Mouse (Mus musculus) MEL-GATA-1-ER (cell line): ENCODE measurements around the gene Hils1.
"Not testable (repeated sequence)": the region's sequence is repeated elsewhere in the genome, so short reads cannot be mapped to it uniquely, and the experiment has no call there.

Experiments
- DNase-seq: peaks from one replicate; pipeline ENCODE4 v3.0.0-alpha.2; 2012; ENCODE audit warnings: low read depth; ENCODE audit errors: extremely low read depth

Gene Hils1

DNA sequence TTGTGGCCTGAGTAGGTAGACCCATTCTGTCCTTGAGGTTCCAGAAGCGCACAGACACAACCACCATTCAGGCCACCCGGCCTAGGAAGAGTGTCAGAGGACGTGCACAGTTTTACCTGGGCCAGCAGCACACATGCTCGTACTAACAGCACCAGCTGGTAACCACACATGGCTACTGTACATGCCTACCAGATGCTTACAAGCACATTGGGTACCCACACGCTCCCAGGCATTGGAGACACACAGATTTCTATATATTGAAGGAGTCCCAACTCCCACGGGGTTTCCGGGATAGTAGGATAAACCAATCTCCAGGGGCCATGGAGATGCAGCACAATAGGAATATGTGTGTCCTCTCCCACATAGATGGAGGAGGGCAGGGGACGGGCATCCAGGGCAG is 35.3 kb downstream of the Hils1 start:
- no peak for DNase-seq

DNA sequence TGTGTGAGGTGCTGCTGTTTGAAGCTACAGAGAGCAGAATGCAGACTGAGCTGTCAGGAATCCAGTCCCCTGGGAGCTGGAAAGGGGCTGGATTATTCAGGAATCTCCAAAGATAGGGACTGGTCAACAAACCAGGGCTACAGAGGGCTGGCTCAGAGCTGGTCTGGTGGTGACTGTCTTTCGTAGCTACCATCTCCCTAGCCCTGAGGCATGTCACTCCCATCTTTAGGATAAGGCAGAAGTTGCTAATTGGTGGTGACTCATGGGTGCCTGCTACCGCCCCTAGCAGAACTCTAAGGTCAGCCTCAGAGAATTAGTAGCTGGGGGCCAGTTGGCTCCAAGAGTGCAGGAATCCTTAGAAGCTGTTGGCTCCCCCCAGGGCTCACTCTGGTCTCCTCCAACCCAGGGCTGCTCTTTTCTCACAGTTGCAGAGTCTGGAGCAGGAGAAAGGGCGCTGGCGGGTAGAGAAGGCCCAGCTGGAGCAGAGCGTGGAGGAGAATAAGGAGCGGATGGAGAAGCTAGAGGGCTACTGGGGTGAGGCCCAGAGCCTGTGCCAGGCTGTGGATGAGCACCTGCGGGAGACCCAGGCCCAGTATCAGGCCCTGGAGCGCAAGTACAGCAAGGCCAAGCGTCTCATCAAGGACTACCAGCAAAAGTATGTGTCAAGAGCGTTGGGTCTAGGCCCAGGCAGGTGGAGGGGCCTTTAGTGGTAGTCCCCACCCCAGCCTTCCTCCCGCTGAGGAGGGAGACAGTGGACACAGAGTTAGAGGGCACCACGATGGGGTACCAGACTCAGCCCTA is 36.9 kb downstream of the Hils1 start:
- no peak for DNase-seq

DNA sequence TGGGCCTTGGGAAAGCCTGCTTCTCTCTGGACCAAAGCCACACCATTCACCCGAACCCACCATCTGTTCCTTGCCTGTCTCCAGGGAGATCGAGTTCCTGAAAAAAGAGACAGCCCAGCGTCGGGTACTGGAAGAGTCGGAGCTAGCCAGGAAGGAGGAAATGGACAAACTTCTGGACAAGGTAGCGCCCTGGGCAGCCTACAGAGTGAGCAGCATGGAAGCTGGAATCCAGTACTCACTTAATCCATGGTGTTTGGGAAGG is 37.5 kb downstream of the Hils1 start:
- DNase-seq, result no peak

DNA sequence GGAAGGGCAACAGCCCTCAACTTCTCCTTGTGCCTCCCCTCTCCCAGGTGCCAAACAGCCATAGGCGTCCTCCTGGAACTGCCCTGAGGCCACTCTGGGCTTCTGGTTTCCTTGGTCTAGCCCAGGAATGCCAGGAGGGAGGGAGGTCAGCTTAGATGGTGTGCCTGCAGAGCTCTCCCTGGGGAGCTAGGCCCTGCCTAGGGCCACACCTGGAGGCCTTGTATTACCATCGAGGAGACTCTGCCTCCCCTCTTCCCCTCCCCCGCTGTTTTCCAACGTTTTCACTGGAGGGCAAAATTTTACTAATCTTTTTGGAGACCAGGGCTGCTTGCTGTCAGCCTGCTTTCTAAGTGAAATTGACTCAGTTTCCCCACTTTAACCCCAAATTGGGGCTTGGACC is 38.6 kb downstream of the Hils1 start:
- DNase-seq, result no peak

DNA sequence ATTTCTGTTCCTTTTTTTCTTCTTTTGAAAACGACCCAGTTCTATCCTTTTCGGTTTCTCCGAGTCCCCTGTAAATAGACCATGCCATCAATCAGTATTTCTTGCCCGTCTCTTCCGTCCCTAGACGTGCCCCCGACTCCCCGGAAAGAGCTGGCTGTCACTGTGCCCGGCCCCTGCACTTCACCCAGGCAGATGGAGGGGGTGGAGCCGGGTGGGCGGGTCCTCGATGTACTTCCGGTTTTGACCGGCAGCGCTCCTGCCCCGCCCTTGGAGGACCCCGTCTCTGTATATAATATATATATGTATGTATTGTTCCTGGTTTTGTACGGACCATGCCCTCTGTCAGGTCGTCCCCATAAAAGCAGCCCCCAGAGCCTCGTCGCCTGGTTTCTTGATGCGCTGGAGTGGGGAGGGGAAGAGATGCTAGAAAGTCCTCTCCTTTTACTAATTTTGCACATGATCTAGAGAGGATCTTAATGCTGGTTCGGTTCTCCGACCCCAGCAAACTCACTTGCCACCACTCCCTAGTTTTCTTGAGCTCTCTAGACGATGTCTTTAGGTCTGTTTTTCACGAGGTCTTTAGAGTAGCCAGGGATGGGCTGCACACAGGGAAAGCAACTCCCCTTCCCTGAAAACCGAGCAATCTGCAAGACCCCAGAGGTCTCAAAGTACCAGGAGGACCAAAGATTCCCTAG is 39.3 kb downstream of the Hils1 start:
- no peak for DNase-seq

DNA sequence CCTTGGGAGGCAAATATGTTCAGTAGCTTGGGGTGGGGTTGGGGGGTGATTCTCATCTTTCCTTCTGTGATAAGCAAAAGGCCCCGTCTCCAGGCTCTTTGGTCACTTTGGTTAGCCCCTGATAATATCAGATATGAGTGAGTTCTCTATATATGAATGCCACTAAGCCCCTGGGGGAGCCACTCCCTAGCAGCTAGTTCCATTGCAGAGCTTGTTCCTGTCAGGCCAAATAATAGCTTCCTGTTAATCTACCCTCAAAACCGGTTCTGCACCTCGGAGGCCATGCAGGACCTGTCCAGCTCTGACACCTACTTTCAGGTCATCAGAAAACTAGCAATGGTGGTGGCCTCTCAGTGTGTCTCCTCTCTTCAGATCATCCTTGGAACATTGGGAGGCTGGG is 40.0 kb downstream of the Hils1 start:
- DNase-seq, result no peak

DNA sequence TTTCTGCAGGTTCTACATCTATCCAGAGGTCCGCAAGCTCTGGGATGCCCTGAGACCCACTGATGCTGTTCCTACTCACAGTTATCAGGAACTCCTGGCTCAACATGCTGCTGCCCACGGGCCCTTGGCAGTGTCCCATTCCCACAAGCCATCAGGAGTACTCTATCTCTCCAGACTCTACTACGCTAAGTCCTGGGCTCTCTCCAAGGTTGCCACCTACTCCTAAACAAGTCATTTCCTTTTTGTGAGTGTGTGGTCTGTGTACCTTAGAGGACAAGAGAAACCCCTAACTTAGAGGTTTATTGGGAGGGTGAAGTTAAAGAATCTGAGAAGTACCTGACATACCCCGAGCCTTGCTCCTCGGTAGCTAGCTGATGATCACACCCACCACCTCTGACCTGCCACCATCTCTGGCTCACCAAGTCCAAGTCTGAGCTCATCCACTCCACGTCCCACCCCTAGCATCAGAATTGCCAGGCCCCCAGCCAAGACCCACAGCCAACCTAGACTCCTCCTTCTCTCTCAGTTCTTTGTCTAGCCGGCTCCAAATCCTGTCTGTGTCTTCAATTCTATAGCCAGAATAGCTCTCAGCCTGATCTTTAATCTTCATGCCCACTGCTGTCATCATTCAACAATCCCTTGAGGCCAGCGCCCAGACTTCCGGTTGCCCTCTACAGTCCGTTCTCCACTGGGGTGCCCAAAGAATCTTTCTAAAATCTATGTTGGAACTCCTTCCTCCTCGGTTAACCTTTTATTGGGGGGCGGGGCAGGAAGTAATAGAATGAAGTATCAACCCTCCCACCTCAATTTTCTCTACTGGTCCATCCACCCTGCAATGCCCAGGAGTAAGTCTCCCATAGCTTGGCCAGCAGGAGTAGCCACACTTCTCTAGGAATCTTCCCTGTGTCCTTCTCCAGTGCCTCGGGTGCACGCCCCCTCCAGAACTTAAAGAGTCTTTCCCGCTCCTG is 41.6 kb downstream of the Hils1 start:
- DNase-seq, result no peak

DNA sequence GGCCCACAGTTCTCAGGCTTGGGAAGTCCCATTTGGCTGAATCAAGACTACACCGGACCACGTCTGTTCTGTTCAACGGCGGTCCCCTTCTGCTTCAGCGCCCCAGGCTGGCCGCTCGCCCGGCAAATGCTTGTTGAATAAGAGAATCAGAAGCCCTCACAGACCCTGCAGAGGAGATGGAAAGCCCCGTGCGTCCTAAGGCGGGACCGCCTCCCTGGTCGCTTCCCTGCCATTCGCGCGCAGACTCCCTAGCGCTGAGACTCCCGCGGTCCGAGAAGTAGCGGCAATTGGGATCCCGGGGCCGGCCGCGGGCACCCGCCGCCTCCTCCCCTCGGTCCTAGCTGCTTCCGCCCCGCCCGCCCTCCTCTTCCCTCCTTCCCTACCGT is 42.2 kb downstream of the Hils1 start, which contains the start of gene Samd14:
Gene Samd14 (plus strand): TSS at position 251 of the 386 bp plus-strand sequence.
- DNase-seq, result no peak

DNA sequence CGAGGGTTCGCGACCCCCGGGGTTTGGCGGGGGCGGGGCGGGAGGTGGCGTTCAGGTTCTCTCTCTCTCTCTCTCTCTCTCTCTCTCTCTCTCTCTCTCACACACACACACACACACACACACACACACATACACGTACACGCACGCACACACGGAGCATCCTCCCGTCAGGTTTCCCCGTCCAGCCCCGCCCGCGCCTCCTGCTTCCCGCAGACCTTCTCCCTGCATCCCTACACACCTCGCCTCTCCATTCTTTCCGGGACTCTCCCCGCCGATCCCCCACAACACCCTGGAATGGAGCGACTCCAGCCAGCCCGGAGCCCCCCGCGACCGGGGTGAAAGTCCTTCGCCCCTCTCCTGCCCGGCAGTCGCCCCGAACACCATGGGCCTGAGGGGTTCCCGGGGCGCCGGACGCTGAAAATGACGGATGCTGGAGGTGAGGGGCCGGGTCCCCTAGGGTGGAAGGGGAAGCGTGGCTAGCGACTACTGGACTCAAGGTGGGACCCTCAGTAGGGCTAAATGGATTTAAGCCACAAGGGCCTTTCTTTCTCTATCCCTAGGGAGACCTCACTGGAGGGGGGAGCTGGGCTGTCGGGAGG is 42.8 kb downstream of the Hils1 start:
- no peak for DNase-seq

DNA sequence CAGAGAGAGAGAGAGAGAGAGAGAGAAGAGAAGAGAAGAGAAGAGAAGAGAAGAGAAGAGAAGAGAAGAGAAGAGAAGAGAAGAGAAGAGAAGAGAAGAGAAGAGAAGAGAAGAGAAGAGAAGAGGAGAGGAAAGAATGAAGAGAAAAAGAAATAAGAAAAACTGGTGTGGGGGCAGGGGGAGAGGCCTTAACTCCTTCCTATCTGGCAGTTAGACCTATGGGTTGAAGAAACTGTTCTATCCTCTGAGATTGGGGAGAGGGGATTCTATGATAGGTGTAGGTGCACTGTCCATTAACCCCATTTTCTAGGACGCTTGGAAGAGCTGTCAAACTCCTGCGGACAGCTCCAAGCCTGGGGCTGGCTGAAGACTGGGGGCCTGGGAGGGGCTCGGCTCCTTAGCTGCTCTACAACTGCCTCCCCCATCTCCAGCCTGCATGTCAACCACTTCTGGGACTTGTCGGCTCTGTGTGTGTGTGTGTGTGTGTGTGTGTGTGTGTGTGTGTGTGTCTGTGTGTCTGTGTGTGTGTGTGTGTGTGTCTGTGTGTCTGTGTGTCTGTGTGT is 43.5 kb downstream of the Hils1 start:
- DNase-seq, result not testable (repeated sequence)

DNA sequence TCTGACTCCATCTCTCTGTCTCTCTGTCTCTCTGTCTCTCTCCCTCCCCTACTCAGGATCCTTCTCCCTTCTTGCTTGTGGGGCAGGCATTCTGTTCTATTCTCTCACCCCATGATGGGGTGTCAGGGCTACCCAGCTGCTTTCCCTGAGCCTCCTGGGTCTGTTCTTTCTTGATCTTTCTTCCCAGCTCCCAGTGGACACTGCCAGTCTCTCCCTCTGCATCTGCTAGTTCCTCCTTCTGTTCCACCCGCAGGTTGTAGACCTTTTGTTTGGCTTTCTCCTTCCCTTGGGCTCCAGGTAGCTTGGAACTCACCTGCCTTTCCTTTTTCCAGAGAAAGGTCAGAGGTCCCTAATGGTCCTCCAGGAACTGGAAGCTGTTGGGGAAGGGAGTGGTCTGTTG is 44.0 kb downstream of the Hils1 start:
- no peak for DNase-seq

DNA sequence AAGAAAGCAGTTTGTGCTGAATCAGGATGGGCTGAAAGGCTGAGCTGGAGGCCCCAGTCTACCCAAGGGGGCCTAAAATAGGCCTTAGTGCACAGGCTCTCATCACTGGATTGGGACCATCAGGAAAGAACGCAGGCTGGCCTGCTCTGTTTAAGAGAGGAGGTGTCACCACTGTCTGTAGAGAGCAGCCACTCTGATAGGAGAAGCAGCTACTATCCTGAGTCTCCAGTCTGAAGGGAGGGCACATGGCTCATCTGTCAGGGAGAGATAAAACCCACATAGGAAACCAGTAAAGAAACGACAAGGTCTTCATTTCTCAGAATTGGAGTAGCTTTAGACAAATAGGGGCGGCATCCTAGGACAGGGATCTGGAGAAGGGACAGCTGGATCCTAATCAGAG is 44.7 kb downstream of the Hils1 start:
- DNase-seq, result peak; percentile 99

DNA sequence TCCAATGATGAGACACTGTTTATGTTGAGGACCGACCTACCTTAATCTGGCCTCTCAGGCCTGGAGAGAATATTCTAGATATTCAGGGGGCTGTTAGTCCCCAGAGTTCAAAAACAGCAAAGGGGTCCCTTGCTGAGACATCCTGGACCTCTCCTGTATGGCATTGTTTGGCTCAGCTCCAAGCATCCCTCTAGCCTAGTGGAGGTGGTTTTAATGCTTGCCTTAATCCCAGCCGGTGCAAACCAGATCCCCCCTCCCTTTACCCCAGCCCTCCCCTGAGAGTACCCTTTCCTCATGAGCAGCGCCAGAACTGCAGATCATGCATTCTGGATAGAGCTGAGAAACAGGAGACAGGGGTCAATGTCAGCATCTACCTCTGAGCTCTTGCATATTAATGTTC is 45.1 kb downstream of the Hils1 start:
- no peak for DNase-seq

DNA sequence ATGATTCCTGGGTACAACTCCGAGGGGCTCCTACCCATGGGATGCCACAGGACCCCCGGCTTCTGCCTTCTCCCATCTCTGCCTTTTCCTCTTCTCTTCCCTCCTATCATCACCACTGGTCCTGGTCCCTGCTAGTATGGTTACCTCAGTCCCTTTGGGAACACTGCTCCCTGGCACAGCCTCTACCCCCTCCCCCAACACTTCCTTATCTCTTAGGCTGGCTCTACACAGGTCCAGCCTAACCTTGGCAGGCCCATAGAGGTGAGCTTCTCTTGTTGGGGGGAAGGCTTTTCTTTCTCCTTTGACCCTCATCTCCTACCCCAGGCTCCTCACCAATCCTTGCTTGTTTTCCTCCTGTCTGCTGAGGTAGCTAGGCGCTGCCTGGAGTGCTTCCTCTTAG is 48.1 kb downstream of the Hils1 start:
- no peak for DNase-seq
